Mouse (Mus musculus): Measurements from ENCODE around the gene Ptpn14. TPM values are rescaled to one million over a fixed set of nuclear protein-coding genes. Genes with fewer than 3 reads are reported as not detected.

Ptpn14 gene
- polyA plus RNA-seq, 1 experiment from 2014 or later = 10.7 TPM

GRCm38 (mm10) chr1:189867034-189867433 lies 139.0 kb downstream of the Ptpn14 start:
- Histone ChIP-seq H3K4me3 (replicated peaks) (no peak overlapping the region), H3K4me2 (replicated peaks) (no peak overlapping the region), H3K9ac (no peak overlapping the region), H3K9me3 (replicated peaks) (no peaks in the 10 kb centered on the region), H3K4me1 (peaks cover 11% of the 10 kb centered on the region), H3K27ac (replicated peaks) (peak overlapping the region; percentile 40), H3K27me3 (no peaks in the 10 kb centered on the region), H3K36me3 (peaks cover 56% of the 10 kb centered on the region)
- 59% methylated on average over 5 of the region's 5 CpGs for WGBS
- no peak for ATAC-seq (ENCODE audit: insufficient number of reproducible peaks, low FRiP score, low TSS enrichment, low read depth)

GRCm38 (mm10) chr1:189867497-189867896 lies 139.4 kb downstream of the Ptpn14 start:
- H3K9ac ChIP-seq = no peak overlapping the region
- peaks cover 14% of the 10 kb centered on the region for H3K4me1 ChIP-seq

GRCm38 (mm10) chr1:189868036-189868435 lies 140.0 kb downstream of the Ptpn14 start:
- peaks cover 48% of the 10 kb centered on the region for H3K36me3 ChIP-seq
- ATAC-seq (ENCODE audit: insufficient number of reproducible peaks, low FRiP score, low TSS enrichment, low read depth) = no peak
- WGBS = 86% methylated on average over 10 of the region's 10 CpGs
- H3K9ac ChIP-seq = no peak overlapping the region
- no peak overlapping the region for H3K4me3 ChIP-seq (replicated peaks)
- H3K27ac ChIP-seq (replicated peaks) = no peak overlapping the region
- H3K27me3 ChIP-seq = no peaks in the 10 kb centered on the region
- no peak overlapping the region for H3K4me2 ChIP-seq (replicated peaks)
- H3K4me1 ChIP-seq = peaks cover 14% of the 10 kb centered on the region
- H3K9me3 ChIP-seq (replicated peaks) = no peaks in the 10 kb centered on the region

More at GRCm38 (mm10) chr1:189867497-189867896, 139.4 kb downstream of the Ptpn14 start:
- H3K4me2 ChIP-seq (replicated peaks) = no peak overlapping the region
- peaks cover 52% of the 10 kb centered on the region for H3K36me3 ChIP-seq
- ATAC-seq (ENCODE audit: insufficient number of reproducible peaks, low FRiP score, low TSS enrichment, low read depth) = no peak
- H3K9me3 ChIP-seq (replicated peaks) = no peaks in the 10 kb centered on the region
- peak overlapping the region; percentile 40 for H3K27ac ChIP-seq (replicated peaks)
- no peaks in the 10 kb centered on the region for H3K27me3 ChIP-seq
- 60% methylated on average over 9 of the region's 9 CpGs for WGBS
- H3K4me3 ChIP-seq (replicated peaks) = no peak overlapping the region

GRCm38 (mm10) chr1:189869651-189870270 lies 141.7 kb downstream of the Ptpn14 start:
- no peak for ATAC-seq (ENCODE audit: insufficient number of reproducible peaks, low FRiP score, low TSS enrichment, low read depth)
- peaks cover 43% of the 10 kb centered on the region; the same call in 1 of the 2 replicates for H3K36me3 ChIP-seq
- H3K4me1 ChIP-seq = peaks cover 14% of the 10 kb centered on the region
- H3K27me3 ChIP-seq = no peaks in the 10 kb centered on the region
- WGBS = 90% methylated on average over 18 of the region's 18 CpGs
- H3K27ac ChIP-seq (replicated peaks) = no peak overlapping the region
- no peak overlapping the region for H3K4me2 ChIP-seq (replicated peaks)
- H3K9me3 ChIP-seq (replicated peaks) = no peaks in the 10 kb centered on the region
- no peak overlapping the region for H3K9ac ChIP-seq
- no peak overlapping the region for H3K4me3 ChIP-seq (replicated peaks)

GRCm38 (mm10) chr1:189870539-189870938 lies 142.5 kb downstream of the Ptpn14 start:
- no peak overlapping the region for H3K4me2 ChIP-seq (replicated peaks)
- H3K9me3 ChIP-seq (replicated peaks) = no peaks in the 10 kb centered on the region
- ATAC-seq (ENCODE audit: insufficient number of reproducible peaks, low FRiP score, low TSS enrichment, low read depth) = no peak
- WGBS = 90% methylated on average over 8 of the region's 8 CpGs
- H3K9ac ChIP-seq = no peak overlapping the region
- no peak overlapping the region for H3K4me3 ChIP-seq (replicated peaks)
- peaks cover 17% of the 10 kb centered on the region for H3K4me1 ChIP-seq
- no peaks in the 10 kb centered on the region for H3K27me3 ChIP-seq
- H3K27ac ChIP-seq (replicated peaks) = no peak overlapping the region
- H3K36me3 ChIP-seq = peaks cover 37% of the 10 kb centered on the region; the same call in 1 of the 2 replicates

GRCm38 (mm10) chr1:189871625-189872024 lies 143.6 kb downstream of the Ptpn14 start:
- H3K4me2 ChIP-seq (replicated peaks) = no peak overlapping the region
- no peak overlapping the region for H3K27ac ChIP-seq (replicated peaks)
- no peak for ATAC-seq (ENCODE audit: insufficient number of reproducible peaks, low FRiP score, low TSS enrichment, low read depth)
- WGBS = 85% methylated on average over 8 of the region's 8 CpGs
- H3K9ac ChIP-seq = no peak overlapping the region
- H3K9me3 ChIP-seq (replicated peaks) = no peaks in the 10 kb centered on the region
- peaks cover 35% of the 10 kb centered on the region; the same call in 1 of the 2 replicates for H3K36me3 ChIP-seq
- H3K27me3 ChIP-seq = no peaks in the 10 kb centered on the region
- H3K4me1 ChIP-seq = peaks cover 17% of the 10 kb centered on the region
- H3K4me3 ChIP-seq (replicated peaks) = no peak overlapping the region

GRCm38 (mm10) chr1:189872050-189872449 lies 144.0 kb downstream of the Ptpn14 start:
- Histone ChIP-seq H3K36me3 (peaks cover 38% of the 10 kb centered on the region; the same call in 1 of the 2 replicates), H3K4me2 (replicated peaks) (no peak overlapping the region), H3K4me1 (peaks cover 14% of the 10 kb centered on the region), H3K27me3 (no peaks in the 10 kb centered on the region), H3K9me3 (replicated peaks) (no peaks in the 10 kb centered on the region), H3K9ac (no peak overlapping the region), H3K4me3 (replicated peaks) (no peak overlapping the region), H3K27ac (replicated peaks) (no peak overlapping the region)
- ATAC-seq (ENCODE audit: insufficient number of reproducible peaks, low FRiP score, low TSS enrichment, low read depth) = no peak
- WGBS = 40% methylated on average over 4 of the region's 4 CpGs

- no peak for ATAC-seq (ENCODE audit: insufficient number of reproducible peaks, low FRiP score, low TSS enrichment, low read depth)
- 71% methylated on average over 8 of the region's 8 CpGs for WGBS
Observed at GRCm38 (mm10) chr1:189873591-189873990, 145.5 kb downstream of the Ptpn14 start.

DNA sequence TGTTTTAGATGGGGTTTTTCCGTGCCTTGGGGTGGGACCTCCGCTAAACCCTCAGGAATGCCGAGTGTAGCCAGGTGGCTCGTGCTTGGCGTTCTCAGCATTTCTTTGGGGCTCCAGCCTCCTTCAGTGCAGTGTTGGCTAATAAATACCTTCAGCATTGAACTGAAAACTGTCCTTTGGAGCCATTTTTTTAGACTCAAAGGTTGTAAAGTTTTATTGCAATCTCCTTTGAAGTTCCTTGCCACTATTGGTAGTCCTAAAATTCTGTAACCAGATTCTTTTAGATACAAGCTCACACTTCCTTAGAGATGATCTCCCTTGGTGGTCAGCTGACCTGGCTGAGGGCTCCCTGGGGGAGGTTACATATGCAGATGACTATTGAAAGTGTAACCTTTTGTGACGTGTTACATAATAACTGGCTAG lies 147.4 kb downstream of the Ptpn14 start:
- no peak overlapping the region for H3K9ac ChIP-seq
- no peaks in the 10 kb centered on the region for H3K27me3 ChIP-seq
- no peak for ATAC-seq (ENCODE audit: insufficient number of reproducible peaks, low FRiP score, low TSS enrichment, low read depth)
- H3K4me1 ChIP-seq = peaks cover 27% of the 10 kb centered on the region
- H3K27ac ChIP-seq (replicated peaks) = no peak overlapping the region
- peaks cover 29% of the 10 kb centered on the region; the same call in 1 of the 2 replicates for H3K36me3 ChIP-seq
- no peak overlapping the region for H3K4me3 ChIP-seq (replicated peaks)
- H3K9me3 ChIP-seq (replicated peaks) = no peaks in the 10 kb centered on the region
- WGBS = 31% methylated on average over 6 of the region's 6 CpGs
- H3K4me2 ChIP-seq (replicated peaks) = no peak overlapping the region

More at GRCm38 (mm10) chr1:189873591-189873990, 145.5 kb downstream of the Ptpn14 start:
- Histone ChIP-seq H3K4me1 (peaks cover 10% of the 10 kb centered on the region), H3K9ac (no peak overlapping the region), H3K27me3 (no peaks in the 10 kb centered on the region), H3K4me2 (replicated peaks) (no peak overlapping the region), H3K27ac (replicated peaks) (no peak overlapping the region), H3K9me3 (replicated peaks) (no peaks in the 10 kb centered on the region), H3K4me3 (replicated peaks) (no peak overlapping the region), H3K36me3 (peaks cover 41% of the 10 kb centered on the region; the same call in 1 of the 2 replicates)

DNA sequence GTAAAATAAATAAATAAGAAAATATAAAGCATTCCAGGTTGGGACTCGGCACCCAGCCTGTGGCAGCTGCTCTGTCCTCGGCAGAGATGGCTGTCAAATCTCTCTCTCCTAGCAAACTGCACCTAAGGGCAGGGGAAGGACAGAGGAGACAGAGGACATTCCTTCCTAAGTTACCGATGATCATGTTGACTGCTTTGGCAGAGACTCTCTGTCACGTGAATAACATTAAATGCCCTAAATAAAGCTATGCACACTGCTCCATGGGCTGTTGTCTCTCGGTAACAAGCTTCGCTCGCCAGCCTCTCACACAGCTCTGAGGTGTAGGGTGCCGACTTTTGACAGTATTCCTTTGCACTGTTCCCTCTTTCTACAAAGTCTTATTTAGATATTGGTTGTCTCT lies 148.1 kb downstream of the Ptpn14 start:
- no peak for ATAC-seq (ENCODE audit: insufficient number of reproducible peaks, low FRiP score, low TSS enrichment, low read depth)
- 66% methylated on average over 8 of the region's 8 CpGs for WGBS
- no peak overlapping the region for H3K4me3 ChIP-seq (replicated peaks)

GRCm38 (mm10) chr1:189879212-189879611 lies 151.1 kb downstream of the Ptpn14 start:
- peak; percentile 40; the same call in 1 of the 2 replicates for ATAC-seq (ENCODE audit: insufficient number of reproducible peaks, low FRiP score, low TSS enrichment, low read depth)
- Histone ChIP-seq H3K36me3 (peaks cover 14% of the 10 kb centered on the region; the same call in 1 of the 2 replicates), H3K9ac (no peak overlapping the region), H3K27me3 (no peaks in the 10 kb centered on the region), H3K4me3 (replicated peaks) (no peak overlapping the region), H3K4me1 (peaks cover 31% of the 10 kb centered on the region; the same call in 1 of the 2 replicates), H3K9me3 (replicated peaks) (no peaks in the 10 kb centered on the region), H3K27ac (replicated peaks) (peak overlapping the region; percentile 48; the same call in 1 of the 2 replicates), H3K4me2 (replicated peaks) (no peak overlapping the region)
- 46% methylated on average over 2 of the region's 2 CpGs for WGBS

More for the DNA sequence above, 148.1 kb downstream of the Ptpn14 start:
- Histone ChIP-seq H3K4me2 (replicated peaks) (no peak overlapping the region), H3K36me3 (peaks cover 22% of the 10 kb centered on the region; the same call in 1 of the 2 replicates), H3K4me1 (peaks cover 31% of the 10 kb centered on the region), H3K9me3 (replicated peaks) (no peaks in the 10 kb centered on the region), H3K27ac (replicated peaks) (no peak overlapping the region), H3K9ac (no peak overlapping the region), H3K27me3 (no peaks in the 10 kb centered on the region)

Measured in embryonic facial prominence, embryonic 15.5 days (tissue).